Mouse (Mus musculus): ENCODE data around the gene Med21. TPM values are rescaled to one million over a fixed set of nuclear protein-coding genes. Genes with fewer than 3 reads are reported as not detected.

Med21 gene
- polyA plus RNA-seq (2015; fragmentation: Illumina TruSeq; extraction: RNeasy Lipid Tissue Mini Kit (QIAGEN cat#74804); ENCODE audit: insufficient read depth, low replicate concordance), result 76.5 TPM

DNA sequence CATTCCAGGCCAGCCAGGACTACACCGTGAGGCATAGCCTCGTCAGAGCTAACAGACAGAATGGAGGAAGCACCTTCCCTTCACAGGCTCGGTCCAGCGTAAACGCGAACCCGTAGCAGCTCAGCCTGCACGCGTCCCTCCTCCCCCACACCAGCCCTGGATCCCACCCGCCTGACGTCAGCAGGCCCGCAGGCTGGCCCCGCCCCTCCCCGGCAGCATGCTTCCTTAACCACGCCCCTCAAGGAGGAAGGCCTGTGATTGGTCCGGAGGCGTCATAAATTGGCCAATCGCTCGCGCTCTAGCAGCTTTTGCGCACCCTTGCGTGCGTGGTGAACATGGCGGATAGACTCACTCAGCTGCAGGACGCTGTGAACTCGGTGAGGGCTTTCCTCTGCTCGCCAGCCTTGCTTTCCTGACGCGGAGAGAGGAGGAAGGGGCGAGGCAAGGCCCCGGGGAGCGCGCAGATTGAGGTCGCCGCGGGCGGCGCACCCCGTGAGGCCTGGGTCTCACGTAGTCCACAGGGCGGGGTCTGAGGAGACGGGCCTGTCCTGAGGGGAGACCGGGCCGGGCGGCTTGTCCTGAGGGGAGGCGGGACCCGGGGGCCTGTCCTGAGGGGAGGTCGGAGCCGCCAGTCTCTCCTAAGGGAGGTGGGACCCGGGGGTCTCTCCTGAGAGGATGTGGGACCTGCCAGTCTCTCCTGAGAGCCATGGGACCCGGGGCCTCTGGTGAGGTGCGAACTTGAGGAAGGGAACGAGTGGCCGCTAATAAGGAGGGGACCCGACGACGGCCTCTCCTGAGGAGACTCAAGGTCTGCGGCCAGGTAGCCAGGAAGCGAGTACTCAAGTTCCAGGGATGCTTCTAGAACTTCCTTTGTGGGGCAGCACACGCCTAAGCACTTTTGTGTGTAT lies at the start of gene Med21, which contains the start of gene Tm7sf3:
Gene Med21, plus strand, starts transcription at position 272 of the 908 bp plus-strand sequence.
Gene Tm7sf3, minus strand, starts transcription at position 549 of the 908 bp plus-strand sequence.

Other genes with a start within 250 kb of the Med21 start
- 32.2 TPM for gene Itpr2, start 140.3 kb upstream of the Med21 start, polyA plus RNA-seq (2015; fragmentation: Illumina TruSeq; extraction: RNeasy Lipid Tissue Mini Kit (QIAGEN cat#74804); ENCODE audit: insufficient read depth, low replicate concordance)
- gene Fgfr1op2, start 65.3 kb upstream of the Med21 start, polyA plus RNA-seq (2015; fragmentation: Illumina TruSeq; extraction: RNeasy Lipid Tissue Mini Kit (QIAGEN cat#74804); ENCODE audit: insufficient read depth, low replicate concordance), result 199 TPM
- gene Ints13, start 64.7 kb upstream of the Med21 start, polyA plus RNA-seq (2015; fragmentation: Illumina TruSeq; extraction: RNeasy Lipid Tissue Mini Kit (QIAGEN cat#74804); ENCODE audit: insufficient read depth, low replicate concordance), result 120 TPM
- 19.0 TPM for gene Tm7sf3, start 277 bp downstream of the Med21 start, polyA plus RNA-seq (2015; fragmentation: Illumina TruSeq; extraction: RNeasy Lipid Tissue Mini Kit (QIAGEN cat#74804); ENCODE audit: insufficient read depth, low replicate concordance)
- 12.0 TPM for gene Stk38l, start 82.4 kb downstream of the Med21 start, polyA plus RNA-seq (2015; fragmentation: Illumina TruSeq; extraction: RNeasy Lipid Tissue Mini Kit (QIAGEN cat#74804); ENCODE audit: insufficient read depth, low replicate concordance)
- gene Arntl2, start 153.5 kb downstream of the Med21 start, polyA plus RNA-seq (2015; fragmentation: Illumina TruSeq; extraction: RNeasy Lipid Tissue Mini Kit (QIAGEN cat#74804); ENCODE audit: insufficient read depth, low replicate concordance), result 2.6 TPM
- not detected for gene Smco2, start 207.6 kb downstream of the Med21 start, polyA plus RNA-seq (2015; fragmentation: Illumina TruSeq; extraction: RNeasy Lipid Tissue Mini Kit (QIAGEN cat#74804); ENCODE audit: insufficient read depth, low replicate concordance)
- gene Ppfibp1, start 245.9 kb downstream of the Med21 start, polyA plus RNA-seq (2015; fragmentation: Illumina TruSeq; extraction: RNeasy Lipid Tissue Mini Kit (QIAGEN cat#74804); ENCODE audit: insufficient read depth, low replicate concordance), result 36.4 TPM